ENCODE assay signal across 8 mouse cellular contexts in genomic region chr14:74709054-74709453, GRCm38 (mm10). TPM values are rescaled to one million over a fixed set of nuclear protein-coding genes. Genes with fewer than 3 reads are reported as not detected.
DNase-seq lines count a peak whose midpoint lies in the region; ATAC-seq and TF ChIP-seq lines count a peak whose summit lies in the region.

No protein-coding gene starts in this region.

- ATAC-seq in forebrain, postnatal 0 days = peak; percentile 51; the same call in 1 of the 2 replicates
- ATAC-seq in forebrain, embryonic 11.5 days (replicated peaks; ENCODE audit: low FRiP score) = no peak
- no peak for ATAC-seq in midbrain, embryonic 14.5 days (ENCODE audit: low FRiP score, low TSS enrichment)
- no peak for ATAC-seq in midbrain, embryonic 13.5 days
- ATAC-seq in monocyte, adult 5-6 weeks (replicated peaks; ENCODE audit: insufficient number of reproducible peaks, low FRiP score, low TSS enrichment, poor library complexity, severe bottlenecking) = 0 out of 2 replicates have a peak, but pooled peaks have one; percentile 56

- no peaks in the 10 kb centered on the region for H3K36me3 ChIP-seq in forebrain, postnatal 0 days (ENCODE audit: insufficient read depth)
- no peaks in the 10 kb centered on the region for H3K36me3 ChIP-seq in forebrain, embryonic 11.5 days (ENCODE audit: control insufficient read depth, insufficient read depth, low read length)
- no peaks in the 10 kb centered on the region for H3K36me3 ChIP-seq in midbrain, embryonic 14.5 days (ENCODE audit: control insufficient read depth, insufficient read depth, low read length)
- H3K36me3 ChIP-seq in midbrain, embryonic 13.5 days = no peaks in the 10 kb centered on the region

- H3K9me3 ChIP-seq in forebrain, postnatal 0 days (ENCODE audit: low read length) = no peaks in the 10 kb centered on the region
- H3K9me3 ChIP-seq in forebrain, embryonic 11.5 days (ENCODE audit: control insufficient read depth, low read length) = no peaks in the 10 kb centered on the region
- no peaks in the 10 kb centered on the region for H3K9me3 ChIP-seq in midbrain, embryonic 14.5 days (ENCODE audit: control insufficient read depth, low read length)
- no peaks in the 10 kb centered on the region for H3K9me3 ChIP-seq in midbrain, embryonic 13.5 days

- H3K9ac ChIP-seq in forebrain, postnatal 0 days = no peak overlapping the region
- no peak overlapping the region for H3K9ac ChIP-seq in forebrain, embryonic 11.5 days (ENCODE audit: low read length)
- H3K9ac ChIP-seq in midbrain, embryonic 14.5 days (replicated peaks; ENCODE audit: low read length) = no peak overlapping the region
- no peak overlapping the region for H3K9ac ChIP-seq in midbrain, embryonic 13.5 days (replicated peaks)

- DNase-seq in forebrain, postnatal 0 days = peak; percentile 82
- no peak for DNase-seq in forebrain, embryonic 11.5 days (ENCODE audit: low spot score)
- peak; percentile 85 for DNase-seq in midbrain, embryonic 14.5 days
- peak; percentile 74 for DNase-seq in c-Kit-positive CD71-negative TER-119-negative erythroid progenitor cells, embryonic 14.5 days (ENCODE audit: low read depth)
- DNase-seq in induced T-regulatory cell, adult 2 months (ENCODE audit: low read depth) = peak; percentile 78
- no peak for DNase-seq in cerebellum, adult 9-11 months

- 18% methylated on average over 3 of the region's 3 CpGs for WGBS in forebrain, postnatal 0 days
- WGBS in forebrain, embryonic 11.5 days = 24% methylated on average over 3 of the region's 3 CpGs
- 27% methylated on average over 3 of the region's 3 CpGs for WGBS in midbrain, embryonic 14.5 days
- WGBS in midbrain, embryonic 13.5 days = 28% methylated on average over 3 of the region's 3 CpGs

- no peak overlapping the region for H3K27ac ChIP-seq in forebrain, postnatal 0 days (ENCODE audit: low read depth, low read length)
- H3K27ac ChIP-seq in forebrain, embryonic 11.5 days (ENCODE audit: low read depth, low read length) = no peak overlapping the region
- no peak overlapping the region for H3K27ac ChIP-seq in midbrain, embryonic 14.5 days (replicated peaks; ENCODE audit: low read depth, low read length)
- no peak overlapping the region for H3K27ac ChIP-seq in midbrain, embryonic 13.5 days

- no peaks in the 10 kb centered on the region for H3K4me1 ChIP-seq in forebrain, postnatal 0 days (ENCODE audit: insufficient read depth)
- no peaks in the 10 kb centered on the region for H3K4me1 ChIP-seq in forebrain, embryonic 11.5 days (replicated peaks; ENCODE audit: control insufficient read depth, insufficient read depth, low read length)
- no peaks in the 10 kb centered on the region for H3K4me1 ChIP-seq in midbrain, embryonic 14.5 days (ENCODE audit: control insufficient read depth, insufficient read depth, low read length)
- H3K4me1 ChIP-seq in midbrain, embryonic 13.5 days (replicated peaks) = no peaks in the 10 kb centered on the region

- no peak overlapping the region for H3K4me2 ChIP-seq in forebrain, postnatal 0 days (ENCODE audit: low read depth)
- no peak overlapping the region for H3K4me2 ChIP-seq in forebrain, embryonic 11.5 days (ENCODE audit: low read depth, low read length, severe bottlenecking)
- no peak overlapping the region for H3K4me2 ChIP-seq in midbrain, embryonic 14.5 days (ENCODE audit: low read length)
- no peak overlapping the region for H3K4me2 ChIP-seq in midbrain, embryonic 13.5 days (replicated peaks)

- no peak overlapping the region for H3K4me3 ChIP-seq in forebrain, postnatal 0 days (ENCODE audit: low read depth, low read length)
- H3K4me3 ChIP-seq in forebrain, embryonic 11.5 days (ENCODE audit: low read depth, low read length) = no peak overlapping the region
- H3K4me3 ChIP-seq in midbrain, embryonic 14.5 days (replicated peaks; ENCODE audit: low read depth, low read length) = no peak overlapping the region
- H3K4me3 ChIP-seq in midbrain, embryonic 13.5 days (replicated peaks) = no peak overlapping the region

- H3K27me3 ChIP-seq in forebrain, postnatal 0 days (ENCODE audit: insufficient read depth, low read length) = no peaks in the 10 kb centered on the region
- H3K27me3 ChIP-seq in forebrain, embryonic 11.5 days (ENCODE audit: control insufficient read depth, insufficient read depth, low read length) = no peaks in the 10 kb centered on the region
- H3K27me3 ChIP-seq in midbrain, embryonic 14.5 days (ENCODE audit: control insufficient read depth, insufficient read depth, low read length) = no peaks in the 10 kb centered on the region
- H3K27me3 ChIP-seq in midbrain, embryonic 13.5 days = no peaks in the 10 kb centered on the region

- peak; percentile 68 for TF ChIP-seq CTCF in forebrain, postnatal 0 days (IDR thresholded peaks at IDR 0.05; ENCODE audit: low read depth)

RNA-seq across cellular contexts. Expression of gene Esd, which starts 23.0 kb away (rescaled TPM):
- 159 and 207 TPM in 2 replicates for total RNA-seq in forebrain, postnatal 0 days (2014; rRNA removed)
- polyA plus RNA-seq in forebrain, postnatal 0 days (2015; fragmentation: Nextera tagmentation; extraction: Ambion mirVana) = 224 and 256 TPM in 2 replicates
- polyA plus RNA-seq in forebrain, embryonic 11.5 days (2014; fragmentation: Nextera tagmentation; extraction: Ambion mirVana) = 324 and 336 TPM in 2 replicates
- 234 and 245 TPM in 2 replicates for polyA plus RNA-seq in midbrain, embryonic 14.5 days (2014; fragmentation: Nextera tagmentation; extraction: Ambion mirVana)
- 250 and 253 TPM in 2 replicates for polyA plus RNA-seq in midbrain, embryonic 13.5 days (2015; fragmentation: Nextera tagmentation; extraction: Ambion mirVana)
- 193 to 214 TPM (median 207 TPM) in 3 replicates for total RNA-seq in monocyte, adult 5-6 weeks (2017)

Comparison
In these comparisons a context has a peak if more than half of its experiments do, and no peak if none do; other contexts are left out.
1. ATAC-seq: peak in forebrain, postnatal 0 days (single experiment) and monocyte, adult 5-6 weeks (single experiment); none in forebrain, embryonic 11.5 days (single experiment), midbrain, embryonic 14.5 days (single experiment) and midbrain, embryonic 13.5 days (single experiment).
2. DNase-seq: peak in forebrain, postnatal 0 days (single experiment), midbrain, embryonic 14.5 days (single experiment), c-Kit-positive CD71-negative TER-119-negative erythroid progenitor cells, embryonic 14.5 days (single experiment) and induced T-regulatory cell, adult 2 months (single experiment); none in forebrain, embryonic 11.5 days (single experiment) and cerebellum, adult 9-11 months (single experiment).